Comparison of ENCODE assay signal across 25 mouse cellular contexts in the genomic region with DNA sequence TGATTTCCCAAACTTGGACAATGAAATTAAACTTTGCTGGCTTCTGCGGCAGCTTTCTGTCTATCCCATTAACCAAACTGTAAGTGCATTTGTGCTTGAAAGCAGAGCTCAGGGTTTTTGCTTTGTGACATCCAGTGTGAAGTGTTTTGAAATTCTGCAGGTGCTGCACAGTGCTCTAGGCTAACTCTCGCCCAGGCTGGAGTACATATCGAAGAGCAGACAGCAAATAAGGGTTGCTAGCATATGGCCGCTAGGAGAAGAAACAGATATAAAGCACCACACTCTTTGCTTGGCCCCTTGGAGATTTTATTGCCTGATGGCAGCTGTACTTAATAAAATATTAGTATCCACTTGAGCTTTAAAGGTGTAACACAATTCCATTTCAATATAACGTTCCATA.
"Had no signal": no experiment of that assay in that cellular context is flagged by ENCODE, and none has a peak within 500 bp of the region (broad histone marks: within the 10 kb centered on the region; RNA-seq: fewer than 3 reads in every experiment).

No protein-coding gene starts in this region.

- H3K36me3 ChIP-seq: heart, embryonic 10.5 days; heart, embryonic 12.5 days; hindbrain, embryonic 10.5 days; hindbrain, embryonic 12.5 days; intestine, embryonic 15.5 days; liver, embryonic 13.5 days had no signal

- H3K9me3 ChIP-seq: heart, embryonic 10.5 days; heart, embryonic 12.5 days; hindbrain, embryonic 10.5 days; hindbrain, embryonic 12.5 days; intestine, embryonic 15.5 days; liver, embryonic 13.5 days had no signal

- H3K4me3 ChIP-seq: gastrocnemius, adult 2 months; heart, embryonic 10.5 days; heart, embryonic 12.5 days; hindbrain, embryonic 10.5 days; hindbrain, embryonic 12.5 days; intestine, embryonic 15.5 days; layer of hippocampus, adult 2 months; left cerebral cortex, adult 2 months; liver, embryonic 13.5 days had no signal

- DNase-seq: gastrocnemius, adult 2 months; gastrocnemius, postnatal 10 days; gastrocnemius, postnatal 25 days; heart, adult 18-20 months; heart, postnatal 10 days; heart, postnatal 4 days; kidney, adult 18-20 months; kidney, adult 8-10 months; kidney, postnatal 10 days; kidney, postnatal 25 days; kidney, postnatal 4 days; liver; liver, embryonic 13.5 days had no signal

- H3K27ac ChIP-seq: gastrocnemius, adult 2 months; heart, embryonic 10.5 days; hindbrain, embryonic 10.5 days; hindbrain, embryonic 12.5 days; hindbrain, embryonic 14.5 days; intestine, embryonic 15.5 days; layer of hippocampus, adult 2 months; left cerebral cortex, adult 2 months; liver, embryonic 13.5 days had no signal

- H3K9ac ChIP-seq: heart, embryonic 12.5 days; hindbrain, embryonic 12.5 days; hindbrain, embryonic 14.5 days; intestine, embryonic 15.5 days; liver, embryonic 13.5 days had no signal

- H3K27me3 ChIP-seq: heart, embryonic 12.5 days; hindbrain, embryonic 12.5 days; intestine, embryonic 15.5 days; liver, embryonic 13.5 days had no signal

- H3K4me2 ChIP-seq: heart, embryonic 12.5 days; hindbrain, embryonic 12.5 days; hindbrain, embryonic 14.5 days; intestine, embryonic 15.5 days; liver, embryonic 11.5 days; liver, embryonic 13.5 days had no signal

- ATAC-seq: hindbrain, embryonic 16.5 days; inflammation-experienced regulatory T-cells, adult 6 months; intestine, embryonic 15.5 days; intestine, postnatal 0 days had no signal

- H3K4me1 ChIP-seq: heart, embryonic 10.5 days; heart, embryonic 12.5 days; hindbrain, embryonic 12.5 days; intestine, embryonic 15.5 days; liver, embryonic 13.5 days had no signal
